Mouse (Mus musculus): ENCODE measurements around the gene Plpp3.

Plpp3 gene

GRCm38 (mm10) chr4:105187873-105188272 lies 30.7 kb downstream of the Plpp3 start:
- DNase-seq (ENCODE audit: extremely low read depth, insufficient read length, low spot score): no peak

- DNase-seq (ENCODE audit: extremely low read depth, insufficient read length, low spot score): no peak
Observed at GRCm38 (mm10) chr4:105188801-105189200, 31.7 kb downstream of the Plpp3 start.

GRCm38 (mm10) chr4:105190826-105191225 lies 33.7 kb downstream of the Plpp3 start:
- DNase-seq (ENCODE audit: extremely low read depth, insufficient read length, low spot score): no peak

GRCm38 (mm10) chr4:105191550-105191949 lies 34.4 kb downstream of the Plpp3 start:
- DNase-seq (ENCODE audit: extremely low read depth, insufficient read length, low spot score): no peak

GRCm38 (mm10) chr4:105192665-105193064 lies 35.5 kb downstream of the Plpp3 start:
- DNase-seq (ENCODE audit: extremely low read depth, insufficient read length, low spot score): no peak

- no peak for DNase-seq (ENCODE audit: extremely low read depth, insufficient read length, low spot score)
Observed at GRCm38 (mm10) chr4:105195256-105195655, 38.1 kb downstream of the Plpp3 start.

- no peak for DNase-seq (ENCODE audit: extremely low read depth, insufficient read length, low spot score)
Observed at GRCm38 (mm10) chr4:105196099-105196498, 39.0 kb downstream of the Plpp3 start.

- no peak for DNase-seq (ENCODE audit: extremely low read depth, insufficient read length, low spot score)
Observed at GRCm38 (mm10) chr4:105196993-105197765, 40.0 kb downstream of the Plpp3 start.

GRCm38 (mm10) chr4:105198696-105199095 lies 41.5 kb downstream of the Plpp3 start:
- no peak for DNase-seq (ENCODE audit: extremely low read depth, insufficient read length, low spot score)

GRCm38 (mm10) chr4:105199345-105199744 lies 42.2 kb downstream of the Plpp3 start:
- no peak for DNase-seq (ENCODE audit: extremely low read depth, insufficient read length, low spot score)

- DNase-seq (ENCODE audit: extremely low read depth, insufficient read length, low spot score): no peak
Observed at GRCm38 (mm10) chr4:105200624-105201524, 43.7 kb downstream of the Plpp3 start.

GRCm38 (mm10) chr4:105202439-105202838 lies 45.3 kb downstream of the Plpp3 start:
- DNase-seq (ENCODE audit: extremely low read depth, insufficient read length, low spot score): no peak

- no peak for DNase-seq (ENCODE audit: extremely low read depth, insufficient read length, low spot score)
Observed at GRCm38 (mm10) chr4:105203303-105203761, 46.2 kb downstream of the Plpp3 start.

- no peak for DNase-seq (ENCODE audit: extremely low read depth, insufficient read length, low spot score)
Observed at GRCm38 (mm10) chr4:105204071-105204470, 46.9 kb downstream of the Plpp3 start.

- no peak for DNase-seq (ENCODE audit: extremely low read depth, insufficient read length, low spot score)
Observed at GRCm38 (mm10) chr4:105205045-105205851, 48.1 kb downstream of the Plpp3 start.

- DNase-seq (ENCODE audit: extremely low read depth, insufficient read length, low spot score): no peak
Observed at GRCm38 (mm10) chr4:105206102-105206501, 49.0 kb downstream of the Plpp3 start.

- no peak for DNase-seq (ENCODE audit: extremely low read depth, insufficient read length, low spot score)
Observed at GRCm38 (mm10) chr4:105206995-105207394, 49.8 kb downstream of the Plpp3 start.

GRCm38 (mm10) chr4:105207641-105208040 lies 50.5 kb downstream of the Plpp3 start:
- no peak for DNase-seq (ENCODE audit: extremely low read depth, insufficient read length, low spot score)

- no peak for DNase-seq (ENCODE audit: extremely low read depth, insufficient read length, low spot score)
Observed at GRCm38 (mm10) chr4:105208977-105209376, 51.8 kb downstream of the Plpp3 start.

GRCm38 (mm10) chr4:105213314-105213713 lies 56.2 kb downstream of the Plpp3 start:
- DNase-seq (ENCODE audit: extremely low read depth, insufficient read length, low spot score): peak; percentile 42

GRCm38 (mm10) chr4:105214438-105214837 lies 57.3 kb downstream of the Plpp3 start:
- DNase-seq (ENCODE audit: extremely low read depth, insufficient read length, low spot score): no peak
